Mouse (Mus musculus): Measurements from ENCODE around the gene Col24a1. TPM values are rescaled to one million over a fixed set of nuclear protein-coding genes. Genes with fewer than 3 reads are reported as not detected.

The Col24a1 gene
- polyA plus RNA-seq, 1 experiment from 2014 or later: 0.37 TPM

GRCm38 (mm10) chr3:145599059-145599458 lies 306.8 kb downstream of the Col24a1 start:
- H3K4me3 ChIP-seq (replicated peaks; ENCODE audit: low read depth, low read length): no peak overlapping the region
- H3K9me3 ChIP-seq (ENCODE audit: control insufficient read depth, low read length): no peaks in the 10 kb centered on the region
- no peaks in the 10 kb centered on the region for H3K4me1 ChIP-seq (ENCODE audit: control insufficient read depth, insufficient read depth, low read length)
- 96% methylated on average over 7 of the region's 7 CpGs for WGBS
- H3K27me3 ChIP-seq (ENCODE audit: control insufficient read depth, insufficient read depth, low read length): no peaks in the 10 kb centered on the region
- no peak overlapping the region for H3K4me2 ChIP-seq (ENCODE audit: low read length)
- no peak for DNase-seq
- no peak overlapping the region for H3K27ac ChIP-seq (replicated peaks; ENCODE audit: low read depth, low read length)
- no peak for ATAC-seq (ENCODE audit: low FRiP score, low TSS enrichment)
- H3K9ac ChIP-seq (replicated peaks; ENCODE audit: low read length): no peak overlapping the region
- peaks cover 64% of the 10 kb centered on the region for H3K36me3 ChIP-seq (ENCODE audit: control insufficient read depth, insufficient read depth, low read length)

GRCm38 (mm10) chr3:145600801-145601200 lies 308.5 kb downstream of the Col24a1 start:
- Histone ChIP-seq H3K27me3 (ENCODE audit: control insufficient read depth, insufficient read depth, low read length) (no peaks in the 10 kb centered on the region), H3K4me2 (ENCODE audit: low read length) (no peak overlapping the region), H3K27ac (replicated peaks; ENCODE audit: low read depth, low read length) (no peak overlapping the region), H3K4me1 (ENCODE audit: control insufficient read depth, insufficient read depth, low read length) (no peaks in the 10 kb centered on the region), H3K4me3 (replicated peaks; ENCODE audit: low read depth, low read length) (no peak overlapping the region), H3K9ac (replicated peaks; ENCODE audit: low read length) (no peak overlapping the region), H3K9me3 (ENCODE audit: control insufficient read depth, low read length) (no peaks in the 10 kb centered on the region), H3K36me3 (ENCODE audit: control insufficient read depth, insufficient read depth, low read length) (peaks cover 66% of the 10 kb centered on the region)
- DNase-seq (no peak), ATAC-seq (ENCODE audit: low FRiP score, low TSS enrichment) (no peak)
- WGBS: 97% methylated on average over 6 of the region's 6 CpGs

- H3K36me3 ChIP-seq (ENCODE audit: control insufficient read depth, insufficient read depth, low read length): peaks cover 63% of the 10 kb centered on the region
Observed at GRCm38 (mm10) chr3:145601345-145601744, 309.1 kb downstream of the Col24a1 start.

More at GRCm38 (mm10) chr3:145601345-145601744, 309.1 kb downstream of the Col24a1 start:
- H3K27me3 ChIP-seq (ENCODE audit: control insufficient read depth, insufficient read depth, low read length): no peaks in the 10 kb centered on the region
- WGBS: 89% methylated on average over 6 of the region's 6 CpGs
- ATAC-seq (ENCODE audit: low FRiP score, low TSS enrichment) (no peak), DNase-seq (no peak)
- no peaks in the 10 kb centered on the region for H3K4me1 ChIP-seq (ENCODE audit: control insufficient read depth, insufficient read depth, low read length)
- no peak overlapping the region for H3K4me3 ChIP-seq (replicated peaks; ENCODE audit: low read depth, low read length)
- H3K27ac ChIP-seq (replicated peaks; ENCODE audit: low read depth, low read length): no peak overlapping the region
- no peaks in the 10 kb centered on the region for H3K9me3 ChIP-seq (ENCODE audit: control insufficient read depth, low read length)
- no peak overlapping the region for H3K9ac ChIP-seq (replicated peaks; ENCODE audit: low read length)
- no peak overlapping the region for H3K4me2 ChIP-seq (ENCODE audit: low read length)

Other genes starting within 250 kb of the Col24a1 start
- gene Clca2, start 193.0 kb upstream of the Col24a1 start, polyA plus RNA-seq (2014; fragmentation: Nextera tagmentation; extraction: Ambion mirVana): not detected in 2 replicates
- 13.3 and 14.2 TPM in 2 replicates for gene Odf2l, start 173.9 kb upstream of the Col24a1 start, polyA plus RNA-seq (2014; fragmentation: Nextera tagmentation; extraction: Ambion mirVana)

Measured in midbrain, embryonic 14.5 days (tissue).